Mouse (Mus musculus) lung, embryonic 16.5 days (tissue): Measurements from ENCODE around the gene Prkaca. TPM values are rescaled to one million over a fixed set of nuclear protein-coding genes. Genes with fewer than 3 reads are reported as not detected.

ENCODE experiments used
- ATAC-seq: fragments of 200-750 bp; cut with Nextera tagmentation; 2 replicates; pipeline ENCODE4 v1.8.0; 2017; ENCODE audit warnings: low read depth, mild to moderate bottlenecking, moderate library complexity
- H3K27ac ChIP-seq: fragments of 300-500 bp; sonication (generic); 2 replicates; pipeline ENCODE4 v1.5.1; 2014; ENCODE audit warnings: mild to moderate bottlenecking, control low read depth, low read length
- H3K27me3 ChIP-seq: fragments of 300-500 bp; sonication (generic); 2 replicates; pipeline ENCODE4 v1.6.1; 2014; ENCODE audit warnings: low read depth, low read length, mixed read lengths; ENCODE audit not compliant: control insufficient read depth, insufficient read depth
- H3K36me3 ChIP-seq: fragments of 300-500 bp; sonication (generic); 2 replicates; pipeline ENCODE4 v1.6.1; 2014; ENCODE audit warnings: low read length; ENCODE audit not compliant: control insufficient read depth, insufficient read depth
- H3K4me1 ChIP-seq: fragments of 300-500 bp; sonication (generic); replicated peaks from 2 replicates; pipeline ENCODE4 v1.6.1; 2014; ENCODE audit warnings: low read length, mixed read lengths; ENCODE audit not compliant: control insufficient read depth, insufficient read depth
- H3K4me2 ChIP-seq: fragments of 300-500 bp; sonication (generic); 2 replicates; pipeline ENCODE4 v1.6.1; 2014; ENCODE audit warnings: low read depth, low read length, control low read depth
- H3K4me3 ChIP-seq: fragments of 300-500 bp; sonication (generic); 2 replicates; pipeline ENCODE4 v1.5.1; 2014; ENCODE audit warnings: mild to moderate bottlenecking, low read length, control low read depth
- H3K9ac ChIP-seq: fragments of 300-500 bp; sonication (generic); 2 replicates; pipeline ENCODE4 v1.6.1; 2014; ENCODE audit warnings: low read length, control low read depth
- H3K9me3 ChIP-seq: fragments of 300-500 bp; sonication (generic); 2 replicates; pipeline ENCODE4 v1.6.1; 2016; ENCODE audit warnings: low read length; ENCODE audit not compliant: control insufficient read depth
- WGBS: fragments of 180-500 bp; shearing (Covaris S2); extraction: QIAGEN DNeasy Blood & Tissue Kit; methylation state at CpG from one replicate; pipeline ENCODE4 v1.1.7; 2014; 5-methylcytosine and 5-hydroxymethylcytosine counted together
- microRNA counts: library from miRNA; unstranded; fragments of <30 nt; microRNA quantifications from one replicate; lab custom pipeline; 2016
- microRNA-seq: library from miRNA; unstranded; fragments of <30 nt; microRNA quantifications from one replicate; pipeline ENCODE4, GENCODE M21; 2016
- polyA plus RNA-seq: library from polyadenylated mRNA; unstranded; fragments of >200 nt; fragmentation: Nextera tagmentation; extraction: Ambion mirVana; gene quantifications from 2 replicates; pipeline ENCODE4 v1.2.1, GENCODE M21; 2015

The Prkaca gene
- polyA plus RNA-seq, 1 experiment from 2014 or later: 133 TPM

- no peak overlapping the region for H3K9ac ChIP-seq
- 78% methylated on average over 4 of the region's 4 CpGs for WGBS
- no peak overlapping the region for H3K27ac ChIP-seq
- no peak for ATAC-seq
- no peaks in the 10 kb centered on the region for H3K9me3 ChIP-seq
- no peaks in the 10 kb centered on the region for H3K27me3 ChIP-seq
- no peak overlapping the region for H3K4me2 ChIP-seq
- no peak overlapping the region for H3K4me3 ChIP-seq
- no peaks in the 10 kb centered on the region for H3K36me3 ChIP-seq
- H3K4me1 ChIP-seq: no peaks in the 10 kb centered on the region
Observed at GRCm38 (mm10) chr8:84032777-84033176, 60.0 kb downstream of the Prkaca start.

GRCm38 (mm10) chr8:84038015-84038414 is 65.2 kb downstream of the Prkaca start:
- ATAC-seq: no peak
- Histone ChIP-seq H3K4me1 (peaks cover 6% of the 10 kb centered on the region), H3K27me3 (peaks cover 11% of the 10 kb centered on the region), H3K9ac (no peak overlapping the region), H3K27ac (no peak overlapping the region), H3K4me3 (no peak overlapping the region), H3K36me3 (no peaks in the 10 kb centered on the region), H3K9me3 (no peaks in the 10 kb centered on the region), H3K4me2 (no peak overlapping the region)
- WGBS: 66% methylated on average over 5 of the region's 5 CpGs

- Histone ChIP-seq H3K36me3 (no peaks in the 10 kb centered on the region), H3K4me1 (peaks cover 6% of the 10 kb centered on the region), H3K27me3 (peaks cover 21% of the 10 kb centered on the region), H3K4me3 (no peak overlapping the region), H3K9ac (no peak overlapping the region), H3K27ac (no peak overlapping the region), H3K4me2 (no peak overlapping the region), H3K9me3 (no peaks in the 10 kb centered on the region)
- WGBS: 2% methylated on average over 5 of the region's 5 CpGs
- ATAC-seq: peak; percentile 13; the same call in 1 of the 2 replicates
Observed at GRCm38 (mm10) chr8:84039050-84039449, 66.3 kb downstream of the Prkaca start.

- Histone ChIP-seq H3K9ac (peak within 1 kb of the TSS; percentile 61), H3K9me3 (no peaks in the 10 kb centered on the region), H3K27me3 (peaks cover 39% of the 10 kb centered on the region), H3K4me1 (peaks cover 6% of the 10 kb centered on the region), H3K36me3 (no peaks in the 10 kb centered on the region), H3K27ac (no peak within 1 kb of the TSS), H3K4me2 (peak within 1 kb of the TSS; percentile 83), H3K4me3 (peak within 1 kb of the TSS; percentile 48)
- WGBS: 3% methylated on average over 40 of the region's 40 CpGs
- ATAC-seq: peak; percentile 74
Observed at GRCm38 (mm10) chr8:84042066-84042947, 69.5 kb downstream of the Prkaca start, which contains the start of gene Il27ra. Il27ra (minus strand) TSS chr8:84042589.

- H3K9ac ChIP-seq: no peak overlapping the region
- H3K27me3 ChIP-seq: peaks cover 39% of the 10 kb centered on the region
Observed at GRCm38 (mm10) chr8:84042948-84043342, 70.2 kb downstream of the Prkaca start.

GRCm38 (mm10) chr8:84044103-84044502 is 71.3 kb downstream of the Prkaca start:
- H3K4me2 ChIP-seq: no peak overlapping the region
- no peak overlapping the region for H3K27ac ChIP-seq
- peaks cover 39% of the 10 kb centered on the region for H3K27me3 ChIP-seq
- no peak overlapping the region for H3K9ac ChIP-seq
- H3K4me1 ChIP-seq: peaks cover 6% of the 10 kb centered on the region
- no peaks in the 10 kb centered on the region for H3K9me3 ChIP-seq
- WGBS: 11% methylated on average over 7 of the region's 7 CpGs
- H3K36me3 ChIP-seq: no peaks in the 10 kb centered on the region
- ATAC-seq: no peak
- H3K4me3 ChIP-seq: no peak overlapping the region

More at GRCm38 (mm10) chr8:84042948-84043342, 70.2 kb downstream of the Prkaca start:
- H3K4me3 ChIP-seq: peak overlapping the region; percentile 48; the same call in 1 of the 2 replicates
- 30% methylated on average over 12 of the region's 12 CpGs for WGBS
- ATAC-seq: peak; percentile 63
- H3K27ac ChIP-seq: no peak overlapping the region
- H3K4me2 ChIP-seq: peak overlapping the region; percentile 83
- no peaks in the 10 kb centered on the region for H3K36me3 ChIP-seq
- peaks cover 6% of the 10 kb centered on the region for H3K4me1 ChIP-seq
- H3K9me3 ChIP-seq: no peaks in the 10 kb centered on the region

GRCm38 (mm10) chr8:84044900-84045299 is 72.1 kb downstream of the Prkaca start, which contains the start of gene Rln3:
Rln3 (minus strand) TSS chr8:84045000.
- peaks cover 6% of the 10 kb centered on the region for H3K4me1 ChIP-seq
- H3K4me3 ChIP-seq: no peak within 1 kb of the TSS
- H3K36me3 ChIP-seq: no peaks in the 10 kb centered on the region
- peaks cover 39% of the 10 kb centered on the region for H3K27me3 ChIP-seq
- ATAC-seq: no peak
- no peak within 1 kb of the TSS for H3K27ac ChIP-seq
- 0 out of 2 replicates have a peak within 1 kb of the TSS, but pooled peaks have one; percentile 9 for H3K4me2 ChIP-seq
- no peak within 1 kb of the TSS for H3K9ac ChIP-seq
- no peaks in the 10 kb centered on the region for H3K9me3 ChIP-seq
- 4% methylated on average over 9 of the region's 9 CpGs for WGBS

MicroRNAs encoded within 50 kb of the gene (microRNA counts, 519-probe panel; counts per million panel counts)
- microRNA mmu-miR-1199 (lab: Ali Mortazavi, UCI): not detected

Small RNA genes lying within 50 kb of the gene (microRNA-seq; reads per million reads assigned to microRNA genes)
- gene Gm44330 (not detected), gene Gm44450 (not detected), gene Mir1199 (not detected), gene Mir8111 (3.2 reads per million, percentile 10 among the genes with 10 or more reads in this experiment)

Other genes with a start within 250 kb of the Prkaca start
- gene Adgre5, start 231.7 kb upstream of the Prkaca start, polyA plus RNA-seq: 77.6 and 78.2 TPM in 2 replicates
- gene Adgrl1, start 72.9 kb upstream of the Prkaca start, polyA plus RNA-seq: 14.8 and 16.1 TPM in 2 replicates
- 0.69 and 1.1 TPM in 2 replicates for gene Gm10644, start 17.8 kb upstream of the Prkaca start, polyA plus RNA-seq
- 76.7 and 82.8 TPM in 2 replicates for gene Asf1b, start 17.5 kb upstream of the Prkaca start, polyA plus RNA-seq
- 8.4 and 11.0 TPM in 2 replicates for gene Samd1, start 24.7 kb downstream of the Prkaca start, polyA plus RNA-seq
- 0.55 and 1.1 TPM in 2 replicates for gene 1700067K01Rik, start 28.5 kb downstream of the Prkaca start, polyA plus RNA-seq
- 3.5 and 4.4 TPM in 2 replicates for gene 2210011C24Rik, start 39.2 kb downstream of the Prkaca start, polyA plus RNA-seq
- 6.5 and 7.4 TPM in 2 replicates for gene Palm3, start 48.5 kb downstream of the Prkaca start, polyA plus RNA-seq
- 1.6 and 2.0 TPM in 2 replicates for gene Il27ra, start 69.6 kb downstream of the Prkaca start, polyA plus RNA-seq
- not detected in 2 replicates for gene Rln3, start 72.0 kb downstream of the Prkaca start, polyA plus RNA-seq
- 1.2 and 1.4 TPM in 2 replicates for gene Gm10643, start 92.1 kb downstream of the Prkaca start, polyA plus RNA-seq
- 8.6 and 8.8 TPM in 2 replicates for gene Rfx1, start 93.8 kb downstream of the Prkaca start, polyA plus RNA-seq
- gene Dcaf15, start 131.8 kb downstream of the Prkaca start, polyA plus RNA-seq: 6.9 and 8.5 TPM in 2 replicates
- 0.34 and 0.41 TPM in 2 replicates for gene Podnl1, start 153.0 kb downstream of the Prkaca start, polyA plus RNA-seq
- 24.2 and 25.9 TPM in 2 replicates for gene Cc2d1a, start 174.9 kb downstream of the Prkaca start, polyA plus RNA-seq
- 1.5 and 2.0 TPM in 2 replicates for gene 4930432K21Rik, start 175.0 kb downstream of the Prkaca start, polyA plus RNA-seq
- 1.2 and 3.5 TPM in 2 replicates for gene Nanos3, start 212.2 kb downstream of the Prkaca start, polyA plus RNA-seq